Mouse (Mus musculus) right cerebral cortex, postnatal 36 days (tissue): ENCODE results near the gene Prkcb.

Source experiments
- DNase-seq, 2 experiments: peaks; one replicate each; pipeline ENCODE4 v3.0.0; 2022; ENCODE audit warnings: low spot score in 2 of 2, mixed read lengths in 1 of 2

Gene Prkcb

DNA sequence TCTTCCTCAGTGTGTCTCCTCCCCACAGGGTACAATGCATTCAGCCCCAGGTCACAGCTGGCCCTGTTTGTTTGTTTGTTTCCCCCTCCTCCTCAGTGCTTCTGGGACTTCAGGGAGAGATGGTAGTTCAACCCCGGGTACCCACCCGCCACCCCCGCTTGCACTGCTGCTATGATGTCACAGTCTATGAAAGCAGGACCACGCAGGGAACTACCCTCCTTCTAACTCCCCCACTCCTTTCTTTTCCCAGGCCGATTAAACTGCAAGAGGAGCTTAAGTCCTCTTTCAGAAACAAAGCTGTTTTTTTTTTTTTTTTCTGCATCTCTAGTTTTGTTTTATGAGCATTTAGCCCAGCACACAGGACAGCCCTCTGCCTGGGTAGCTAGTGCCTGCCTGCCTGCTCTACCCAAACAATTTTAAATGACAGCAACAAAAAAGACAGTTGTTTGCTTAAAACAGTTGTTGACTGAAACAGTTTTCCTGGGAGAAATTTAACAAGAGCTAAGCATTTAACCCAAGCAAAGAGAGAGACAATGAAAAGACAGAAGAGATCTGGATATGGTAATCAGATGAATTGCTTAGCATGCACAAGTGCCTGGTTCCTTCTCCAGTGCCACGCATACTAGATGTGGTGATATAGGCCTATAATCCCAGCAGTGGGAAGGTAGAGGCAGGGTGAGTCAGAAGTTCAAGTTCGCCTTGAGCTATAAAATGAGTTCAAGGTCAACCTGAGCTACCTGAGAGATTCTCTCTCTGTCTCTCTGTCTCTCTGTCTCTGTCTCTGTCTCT, 232.5 kb downstream of the Prkcb start:
- no peak for DNase-seq

- DNase-seq, result no peak
Observed at GRCm38 (mm10) chr7:122528201-122528600, 239.7 kb downstream of the Prkcb start.

DNA sequence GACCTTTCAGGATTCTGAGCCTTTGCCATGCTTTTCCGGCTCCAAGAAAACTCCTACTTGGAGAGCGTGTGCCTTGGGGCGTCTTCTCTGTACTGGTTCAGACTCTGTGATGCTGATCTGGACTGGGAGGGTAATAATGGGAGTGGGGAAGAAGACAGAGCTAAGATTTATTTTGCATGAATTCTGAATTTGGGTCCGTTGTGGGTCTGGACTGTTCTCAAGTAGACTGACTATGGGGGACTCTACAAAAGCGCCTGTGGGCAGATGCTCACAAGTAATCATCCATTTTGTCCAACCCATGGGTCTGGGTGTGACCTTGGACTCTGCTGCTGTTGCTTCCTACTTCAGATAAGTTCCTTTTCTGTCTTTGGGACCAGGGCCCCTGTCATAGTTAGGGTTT, 240.1 kb downstream of the Prkcb start:
- no peak for DNase-seq

GRCm38 (mm10) chr7:122533566-122534360, 245.2 kb downstream of the Prkcb start:
- no peak for DNase-seq

GRCm38 (mm10) chr7:122544616-122545015, 256.1 kb downstream of the Prkcb start:
- DNase-seq, result no peak

GRCm38 (mm10) chr7:122556575-122557140, 268.1 kb downstream of the Prkcb start:
- DNase-seq, result no peak

- DNase-seq, result no peak
Observed at GRCm38 (mm10) chr7:122558085-122558811, 269.7 kb downstream of the Prkcb start.

- no peak for DNase-seq
Observed at GRCm38 (mm10) chr7:122558912-122559311, 270.4 kb downstream of the Prkcb start.

DNA sequence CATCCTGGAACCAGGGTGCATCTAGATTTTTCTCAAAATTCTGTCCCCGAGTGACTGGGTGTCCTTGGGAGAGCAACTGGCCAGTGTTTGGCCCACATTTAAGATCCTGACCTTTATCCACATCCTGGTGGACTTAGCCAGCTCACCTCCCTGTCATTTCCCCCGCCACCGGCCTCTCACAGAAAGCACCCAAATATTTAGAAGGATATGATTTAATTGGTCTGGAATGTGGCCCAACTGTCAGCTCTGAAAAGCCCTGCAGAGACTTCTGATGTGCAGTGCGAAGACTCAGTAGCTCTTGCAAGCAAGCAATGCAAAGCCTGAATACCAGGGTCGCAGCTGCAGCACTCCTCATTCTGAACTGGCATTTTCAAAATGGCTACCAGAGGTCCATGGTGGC, 274.0 kb downstream of the Prkcb start:
- DNase-seq, result no peak

DNA sequence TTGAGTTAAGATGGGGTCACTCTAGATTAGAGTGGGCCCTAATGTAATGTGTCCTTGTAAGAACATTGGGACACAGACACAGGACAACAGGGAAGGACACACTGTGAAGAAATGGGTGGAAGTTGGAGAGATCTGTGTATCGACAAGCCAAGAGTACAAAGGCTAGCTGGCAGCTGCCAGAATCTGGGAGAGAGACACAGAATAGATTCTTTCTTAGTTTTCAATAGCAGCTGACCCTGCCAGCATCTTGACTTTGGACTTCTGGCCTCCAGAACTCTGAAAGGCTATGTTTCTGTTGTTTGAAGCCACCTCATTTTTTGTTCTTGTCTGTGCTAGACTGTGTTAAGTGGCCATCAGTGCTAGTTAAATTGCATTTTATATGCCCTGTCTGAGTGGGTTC, 276.8 kb downstream of the Prkcb start:
- no peak for DNase-seq

DNA sequence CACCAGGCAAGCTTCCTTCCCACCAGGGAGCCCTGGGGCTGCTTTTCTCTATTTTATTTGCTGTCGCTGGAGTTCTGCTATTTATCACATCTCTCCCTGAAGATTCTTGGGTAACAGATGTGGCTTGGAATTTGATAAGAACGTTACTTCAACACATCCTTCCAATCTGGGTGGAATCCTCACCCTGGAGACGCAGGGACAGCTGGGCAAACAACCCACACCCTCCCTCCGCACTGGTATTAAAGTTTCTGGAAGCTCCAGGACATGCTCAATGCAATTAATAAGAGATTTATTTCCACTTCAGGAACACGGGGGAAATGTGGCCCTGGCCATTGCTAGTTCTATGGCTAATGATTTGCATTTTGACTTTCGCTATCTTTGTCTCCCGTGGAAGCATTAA, 277.5 kb downstream of the Prkcb start:
- no peak for DNase-seq

GRCm38 (mm10) chr7:122568787-122569186, 280.2 kb downstream of the Prkcb start:
- no peak for DNase-seq

GRCm38 (mm10) chr7:122570407-122570806, 281.9 kb downstream of the Prkcb start:
- no peak for DNase-seq

- no peak for DNase-seq
Observed at GRCm38 (mm10) chr7:122573101-122573635, 284.6 kb downstream of the Prkcb start.

- no peak for DNase-seq
Observed at GRCm38 (mm10) chr7:122574418-122574817, 285.9 kb downstream of the Prkcb start.

DNA sequence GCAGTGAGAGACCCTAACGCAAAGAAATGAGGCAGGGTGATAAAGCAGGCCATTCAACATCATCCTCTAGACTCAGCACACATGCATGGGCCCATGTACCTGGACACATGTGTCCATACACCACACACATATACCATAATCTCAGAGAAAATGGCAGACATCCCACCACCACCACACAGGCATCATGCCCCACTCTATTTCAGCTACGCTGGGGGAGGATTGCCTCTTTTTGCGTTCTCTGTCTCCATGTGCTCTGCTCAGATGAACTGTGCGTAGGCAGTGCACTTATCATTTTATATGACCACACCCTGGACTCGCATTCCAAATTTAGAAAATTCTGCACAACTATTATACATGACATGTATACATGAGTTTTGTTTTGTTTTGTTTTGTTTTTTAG, 286.5 kb downstream of the Prkcb start:
- DNase-seq, result no peak

- peak in 1 of 2 experiments; percentile 67 for DNase-seq
Observed at GRCm38 (mm10) chr7:122575506-122575905, 287.0 kb downstream of the Prkcb start.

- DNase-seq, result no peak
Observed at GRCm38 (mm10) chr7:122577571-122577970, 289.0 kb downstream of the Prkcb start.

DNA sequence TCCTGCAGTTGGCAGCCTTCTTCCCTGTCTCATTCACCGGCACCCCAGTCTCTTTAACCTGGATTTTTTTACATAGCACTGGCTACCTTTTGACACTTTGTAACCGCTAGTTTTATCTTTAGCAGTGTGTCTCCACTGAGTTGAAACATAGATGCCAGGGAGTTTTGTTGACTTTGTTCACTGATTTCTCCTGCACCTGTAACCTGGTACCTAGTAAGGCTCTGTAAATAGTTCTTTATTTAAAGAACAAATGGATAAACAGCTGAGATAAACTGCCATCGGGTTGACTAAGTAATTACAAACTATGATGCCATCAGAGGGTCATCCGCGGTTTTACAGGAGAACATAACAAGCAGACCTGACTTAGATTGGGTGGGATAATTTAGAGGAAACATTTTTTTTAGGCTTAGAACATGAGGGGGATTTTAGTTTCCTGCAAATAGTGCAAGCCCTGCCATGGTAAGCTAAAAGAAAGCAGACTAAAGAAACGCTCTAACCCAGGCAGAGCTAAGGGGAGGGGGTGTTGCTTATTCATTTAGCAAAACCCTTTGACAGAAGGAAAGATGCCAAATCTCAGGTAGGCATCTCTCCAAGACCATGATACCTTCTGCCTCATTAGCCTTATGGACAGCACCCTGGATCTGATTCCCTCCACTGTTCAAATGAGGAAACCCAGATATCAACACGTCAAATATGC, 291.1 kb downstream of the Prkcb start:
- DNase-seq, result no peak

DNA sequence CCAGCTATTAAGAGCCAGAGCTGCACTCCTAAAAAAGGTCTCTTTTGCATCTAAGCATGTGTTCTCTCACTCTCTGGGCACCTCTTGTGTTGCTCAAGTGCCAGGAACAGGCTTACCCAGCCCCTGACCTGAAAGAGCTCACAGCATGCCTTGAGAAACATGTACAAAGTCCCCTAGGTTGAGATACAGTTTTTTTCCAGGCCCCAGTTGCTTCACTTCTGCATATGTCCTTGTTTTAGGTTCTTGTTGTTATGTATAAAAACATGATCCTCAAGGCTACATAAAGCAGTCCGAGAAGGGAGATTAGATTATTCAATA, 291.6 kb downstream of the Prkcb start:
- DNase-seq, result no peak

DNA sequence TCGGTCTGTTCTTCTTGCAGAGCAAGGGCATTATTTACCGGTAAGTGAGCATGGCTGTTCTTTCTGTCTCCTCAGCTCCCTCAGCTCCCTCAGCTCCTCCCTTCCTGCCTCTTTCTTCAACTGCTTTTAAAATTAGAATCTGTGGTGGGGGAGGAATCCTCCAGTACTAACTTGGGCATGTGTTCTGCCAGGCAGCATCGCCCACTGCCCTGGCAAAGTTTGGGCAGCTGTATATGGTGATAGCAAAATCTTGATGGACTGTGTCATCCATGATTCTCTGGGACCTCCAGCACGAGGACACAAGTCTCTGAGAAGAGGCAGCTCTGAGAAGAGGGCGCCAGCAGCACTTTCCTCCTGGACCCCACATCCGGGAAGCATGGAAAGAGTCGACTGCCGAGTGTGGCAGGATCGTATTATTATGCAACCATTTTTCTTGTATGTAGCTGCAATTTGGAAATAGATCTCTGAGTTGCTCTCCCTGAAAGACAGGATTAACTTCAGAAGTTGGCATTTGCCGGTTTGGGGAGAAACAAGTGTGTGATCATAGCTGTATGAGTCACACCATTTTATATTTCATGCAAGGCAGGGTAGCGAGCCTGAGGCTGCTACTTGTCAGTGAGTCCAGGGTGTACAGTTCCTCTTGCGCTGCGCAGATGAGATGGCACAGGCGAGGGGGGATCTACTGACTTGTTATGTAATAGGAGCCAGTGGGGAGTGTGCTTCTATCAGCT, 296.0 kb downstream of the Prkcb start:
- DNase-seq, result peak; percentile 85 to 92
